Mouse (Mus musculus): ENCODE measurements around the gene Lypd3.
"Not testable (repeated sequence)": the region's sequence is repeated elsewhere in the genome, so short reads cannot be mapped to it uniquely, and the experiment has no call there.

Gene Lypd3

GRCm38 (mm10) chr7:24611709-24612108 is 24.6 kb upstream of the Lypd3 start:
- in situ Hi-C loops (cut with MboI; ENCODE audit: low sequenced_read_pairs) = no loop called here

GRCm38 (mm10) chr7:24612308-24612910 is 23.9 kb upstream of the Lypd3 start:
- in situ Hi-C loops (cut with MboI; ENCODE audit: low sequenced_read_pairs) = no loop called here

GRCm38 (mm10) chr7:24614816-24615215 is 21.5 kb upstream of the Lypd3 start:
- in situ Hi-C loops (cut with MboI; ENCODE audit: low sequenced_read_pairs) = no loop called here

GRCm38 (mm10) chr7:24617763-24618162 is 18.6 kb upstream of the Lypd3 start:
- in situ Hi-C loops (cut with MboI; ENCODE audit: low sequenced_read_pairs) = no loop called here

- in situ Hi-C loops (cut with MboI; ENCODE audit: low sequenced_read_pairs) = not testable (repeated sequence)
Observed at GRCm38 (mm10) chr7:24618374-24618773, 18.0 kb upstream of the Lypd3 start.

- in situ Hi-C loops (cut with MboI; ENCODE audit: low sequenced_read_pairs) = no loop called here
Observed at GRCm38 (mm10) chr7:24619671-24620397, 16.5 kb upstream of the Lypd3 start.

- in situ Hi-C loops (cut with MboI; ENCODE audit: low sequenced_read_pairs) = no loop called here
Observed at GRCm38 (mm10) chr7:24621193-24621592, 15.2 kb upstream of the Lypd3 start.

GRCm38 (mm10) chr7:24622967-24623366 is 13.4 kb upstream of the Lypd3 start:
- in situ Hi-C loops (cut with MboI; ENCODE audit: low sequenced_read_pairs) = no loop called here

GRCm38 (mm10) chr7:24628685-24629610 is 7.4 kb upstream of the Lypd3 start:
- in situ Hi-C loops (cut with MboI; ENCODE audit: low sequenced_read_pairs) = no loop called here

GRCm38 (mm10) chr7:24629672-24630071 is 6.7 kb upstream of the Lypd3 start:
- in situ Hi-C loops (cut with MboI; ENCODE audit: low sequenced_read_pairs) = no loop called here

- in situ Hi-C loops (cut with MboI; ENCODE audit: low sequenced_read_pairs) = no loop called here
Observed at GRCm38 (mm10) chr7:24630116-24630880, 6.1 kb upstream of the Lypd3 start.

- in situ Hi-C loops (cut with MboI; ENCODE audit: low sequenced_read_pairs) = no loop called here
Observed at GRCm38 (mm10) chr7:24637046-24637445, 696 bp downstream of the Lypd3 start.

GRCm38 (mm10) chr7:24638026-24638856 is 1.9 kb downstream of the Lypd3 start:
- in situ Hi-C loops (cut with MboI; ENCODE audit: low sequenced_read_pairs) = no loop called here

GRCm38 (mm10) chr7:24640450-24640849 is 4.1 kb downstream of the Lypd3 start:
- in situ Hi-C loops (cut with MboI; ENCODE audit: low sequenced_read_pairs) = no loop called here

- in situ Hi-C loops (cut with MboI; ENCODE audit: low sequenced_read_pairs) = no loop called here
Observed at GRCm38 (mm10) chr7:24642491-24642890, 6.1 kb downstream of the Lypd3 start.

- in situ Hi-C loops (cut with MboI; ENCODE audit: low sequenced_read_pairs) = no loop called here
Observed at GRCm38 (mm10) chr7:24644492-24644891, 8.1 kb downstream of the Lypd3 start.

GRCm38 (mm10) chr7:24644996-24645395 is 8.6 kb downstream of the Lypd3 start:
- in situ Hi-C loops (cut with MboI; ENCODE audit: low sequenced_read_pairs) = no loop called here

- in situ Hi-C loops (cut with MboI; ENCODE audit: low sequenced_read_pairs) = no loop called here
Observed at GRCm38 (mm10) chr7:24646486-24646885, 10.1 kb downstream of the Lypd3 start.

- in situ Hi-C loops (cut with MboI; ENCODE audit: low sequenced_read_pairs) = no loop called here
Observed at GRCm38 (mm10) chr7:24653681-24654080, 17.3 kb downstream of the Lypd3 start.

All from CH12F3 (cell line).